Mouse (Mus musculus) heart, embryonic 13.5 days (tissue): ENCODE measurements around the gene Dnal4. TPM values are rescaled to one million over a fixed set of nuclear protein-coding genes. Genes with fewer than 3 reads are reported as not detected.

ENCODE experiments used
- ATAC-seq: fragments of 200-750 bp; cut with Nextera tagmentation; 2 replicates; pipeline ENCODE4 v1.8.0; 2017; ENCODE audit warnings: moderate TSS enrichment; ENCODE audit not compliant: insufficient number of reproducible peaks, low FRiP score, low TSS enrichment; ENCODE audit errors: extremely low read depth
- H3K27ac ChIP-seq: fragments of 300-500 bp; sonication (generic); replicated peaks from 2 replicates; pipeline ENCODE4 v1.5.1; 2015; ENCODE audit warnings: moderate library complexity, mild to moderate bottlenecking, inconsistent platforms
- H3K27me3 ChIP-seq: fragments of 300-500 bp; sonication (generic); replicated peaks from 2 replicates; pipeline ENCODE4 v1.6.1; 2015; ENCODE audit warnings: mild to moderate bottlenecking, inconsistent platforms
- H3K36me3 ChIP-seq: fragments of 300-500 bp; sonication (generic); 2 replicates; pipeline ENCODE4 v1.6.1; 2015; ENCODE audit warnings: mild to moderate bottlenecking, inconsistent platforms
- H3K4me1 ChIP-seq: fragments of 300-500 bp; sonication (generic); 2 replicates; pipeline ENCODE4 v1.6.1; 2015; ENCODE audit warnings: inconsistent platforms
- H3K4me2 ChIP-seq: fragments of 300-500 bp; sonication (generic); 2 replicates; pipeline ENCODE4 v1.6.1; 2015; ENCODE audit warnings: inconsistent platforms, mild to moderate bottlenecking, moderate library complexity
- H3K4me3 ChIP-seq: fragments of 300-500 bp; sonication (generic); 2 replicates; pipeline ENCODE4 v1.5.1; 2015; ENCODE audit warnings: moderate library complexity, mild to moderate bottlenecking, inconsistent platforms
- H3K9ac ChIP-seq: fragments of 300-500 bp; sonication (generic); 2 replicates; pipeline ENCODE4 v1.6.1; 2015; ENCODE audit warnings: inconsistent platforms, mild to moderate bottlenecking, moderate library complexity
- H3K9me3 ChIP-seq: fragments of 300-500 bp; sonication (generic); 2 replicates; pipeline ENCODE4 v1.6.1; 2016; ENCODE audit warnings: inconsistent platforms
- WGBS: fragments of 180-500 bp; shearing (Covaris S2); methylation state at CpG from one replicate; pipeline ENCODE4 v1.1.7; 2015; ENCODE audit warnings: mixed read lengths; 5-methylcytosine and 5-hydroxymethylcytosine counted together
- polyA plus RNA-seq: library from polyadenylated mRNA; unstranded; fragments of >200 nt; fragmentation: Nextera tagmentation; extraction: Ambion mirVana; gene quantifications from 2 replicates; pipeline ENCODE4 v1.2.1, GENCODE M21; 2015

The Dnal4 gene
- polyA plus RNA-seq, 1 experiment from 2014 or later, result 35.6 TPM

GRCm38 (mm10) chr15:79797680-79798079, 20.0 kb upstream of the Dnal4 start:
- Histone ChIP-seq H3K36me3 (no peaks in the 10 kb centered on the region), H3K9me3 (no peaks in the 10 kb centered on the region), H3K4me2 (no peak overlapping the region), H3K9ac (no peak overlapping the region), H3K4me3 (no peak overlapping the region), H3K27ac (no peak overlapping the region), H3K27me3 (peaks cover 66% of the 10 kb centered on the region), H3K4me1 (no peaks in the 10 kb centered on the region)
- 72% methylated on average over 8 of the region's 8 CpGs for WGBS
- no peak for ATAC-seq

- no peaks in the 10 kb centered on the region for H3K4me1 ChIP-seq
- H3K4me2 ChIP-seq, result no peak overlapping the region
- H3K36me3 ChIP-seq, result no peaks in the 10 kb centered on the region
- 79% methylated on average over 7 of the region's 7 CpGs for WGBS
- no peak for ATAC-seq
- H3K9me3 ChIP-seq, result no peaks in the 10 kb centered on the region
- no peak overlapping the region for H3K4me3 ChIP-seq
- no peak overlapping the region for H3K9ac ChIP-seq
- peaks cover 66% of the 10 kb centered on the region for H3K27me3 ChIP-seq
- H3K27ac ChIP-seq, result no peak overlapping the region
Observed at GRCm38 (mm10) chr15:79797096-79797495, 19.4 kb upstream of the Dnal4 start.

GRCm38 (mm10) chr15:79796256-79796655, 18.6 kb upstream of the Dnal4 start:
- no peak for ATAC-seq
- H3K27ac ChIP-seq, result no peak overlapping the region
- H3K9ac ChIP-seq, result no peak overlapping the region
- H3K9me3 ChIP-seq, result no peaks in the 10 kb centered on the region
- no peaks in the 10 kb centered on the region for H3K4me1 ChIP-seq
- H3K27me3 ChIP-seq, result peaks cover 64% of the 10 kb centered on the region
- no peak overlapping the region for H3K4me3 ChIP-seq
- no peaks in the 10 kb centered on the region for H3K36me3 ChIP-seq
- H3K4me2 ChIP-seq, result no peak overlapping the region
- WGBS, result 71% methylated on average over 12 of the region's 12 CpGs

- Histone ChIP-seq H3K27me3 (peaks cover 67% of the 10 kb centered on the region), H3K9me3 (no peaks in the 10 kb centered on the region), H3K36me3 (no peaks in the 10 kb centered on the region), H3K4me1 (no peaks in the 10 kb centered on the region), H3K4me3 (no peak overlapping the region), H3K27ac (no peak overlapping the region), H3K4me2 (no peak overlapping the region), H3K9ac (no peak overlapping the region)
- 14% methylated on average over 20 of the region's 20 CpGs for WGBS
- ATAC-seq, result no peak
Observed at GRCm38 (mm10) chr15:79794173-79794572, 16.5 kb upstream of the Dnal4 start.

GRCm38 (mm10) chr15:79793076-79793475, 15.4 kb upstream of the Dnal4 start:
- Histone ChIP-seq H3K4me3 (no peak overlapping the region), H3K9ac (no peak overlapping the region), H3K9me3 (no peaks in the 10 kb centered on the region), H3K4me1 (no peaks in the 10 kb centered on the region), H3K27ac (no peak overlapping the region), H3K4me2 (no peak overlapping the region), H3K27me3 (peaks cover 71% of the 10 kb centered on the region), H3K36me3 (no peaks in the 10 kb centered on the region)
- ATAC-seq, result no peak
- 82% methylated on average over 9 of the region's 9 CpGs for WGBS

- Histone ChIP-seq H3K4me2 (no peak overlapping the region), H3K9me3 (no peaks in the 10 kb centered on the region), H3K9ac (no peak overlapping the region), H3K4me3 (no peak overlapping the region), H3K27ac (no peak overlapping the region), H3K27me3 (peaks cover 77% of the 10 kb centered on the region), H3K36me3 (no peaks in the 10 kb centered on the region), H3K4me1 (no peaks in the 10 kb centered on the region)
- 22% methylated on average over 19 of the region's 19 CpGs for WGBS
- no peak for ATAC-seq
Observed at GRCm38 (mm10) chr15:79792455-79792854, 14.8 kb upstream of the Dnal4 start.

- Histone ChIP-seq H3K36me3 (no peaks in the 10 kb centered on the region), H3K27me3 (peaks cover 80% of the 10 kb centered on the region), H3K4me3 (no peak overlapping the region), H3K4me2 (no peak overlapping the region), H3K9me3 (no peaks in the 10 kb centered on the region), H3K9ac (no peak overlapping the region), H3K27ac (no peak overlapping the region), H3K4me1 (no peaks in the 10 kb centered on the region)
- no peak for ATAC-seq
- 5% methylated on average over 12 of the region's 12 CpGs for WGBS
Observed at GRCm38 (mm10) chr15:79791502-79791901, 13.9 kb upstream of the Dnal4 start.

GRCm38 (mm10) chr15:79790905-79791304, 13.3 kb upstream of the Dnal4 start:
- no peak for ATAC-seq
- Histone ChIP-seq H3K4me3 (no peak overlapping the region), H3K27ac (no peak overlapping the region), H3K36me3 (no peaks in the 10 kb centered on the region), H3K27me3 (peaks cover 86% of the 10 kb centered on the region), H3K4me1 (no peaks in the 10 kb centered on the region), H3K9me3 (no peaks in the 10 kb centered on the region), H3K4me2 (no peak overlapping the region), H3K9ac (no peak overlapping the region)
- 71% methylated on average over 6 of the region's 6 CpGs for WGBS

- no peaks in the 10 kb centered on the region for H3K4me1 ChIP-seq
- no peak for ATAC-seq
- WGBS, result 41% methylated on average over 8 of the region's 8 CpGs
- no peak overlapping the region for H3K4me3 ChIP-seq
- no peaks in the 10 kb centered on the region for H3K36me3 ChIP-seq
- no peak overlapping the region for H3K27ac ChIP-seq
- H3K4me2 ChIP-seq, result no peak overlapping the region
- peaks cover 94% of the 10 kb centered on the region for H3K27me3 ChIP-seq
- no peak overlapping the region for H3K9ac ChIP-seq
- H3K9me3 ChIP-seq, result no peaks in the 10 kb centered on the region
Observed at GRCm38 (mm10) chr15:79790111-79790510, 12.5 kb upstream of the Dnal4 start.

- Histone ChIP-seq H3K4me1 (no peaks in the 10 kb centered on the region), H3K36me3 (no peaks in the 10 kb centered on the region), H3K9me3 (no peaks in the 10 kb centered on the region), H3K4me3 (no peak overlapping the region), H3K27ac (no peak overlapping the region), H3K27me3 (peaks cover 79% of the 10 kb centered on the region), H3K9ac (no peak overlapping the region), H3K4me2 (no peak overlapping the region)
- WGBS, result 47% methylated on average over 8 of the region's 8 CpGs
- ATAC-seq, result no peak
Observed at GRCm38 (mm10) chr15:79787815-79788214, 10.2 kb upstream of the Dnal4 start.

GRCm38 (mm10) chr15:79785056-79785455, 7.4 kb upstream of the Dnal4 start:
- 24% methylated on average over 1 of the region's 1 CpGs for whole genome bisulfite sequencing
- Histone ChIP-seq H3K27me3 (peaks cover 58% of the 10 kb centered on the region), H3K27ac (no peak overlapping the region), H3K9ac (no peak overlapping the region), H3K36me3 (no peaks in the 10 kb centered on the region), H3K4me1 (no peaks in the 10 kb centered on the region), H3K9me3 (no peaks in the 10 kb centered on the region), H3K4me3 (no peak overlapping the region), H3K4me2 (no peak overlapping the region)
- no peak for ATAC-seq

- Histone ChIP-seq H3K9ac (no peak overlapping the region), H3K4me2 (no peak overlapping the region), H3K9me3 (no peaks in the 10 kb centered on the region), H3K27ac (no peak overlapping the region), H3K36me3 (no peaks in the 10 kb centered on the region), H3K27me3 (peaks cover 5% of the 10 kb centered on the region; the same call in 1 of the 2 replicates), H3K4me3 (no peak overlapping the region), H3K4me1 (peaks cover 24% of the 10 kb centered on the region)
- ATAC-seq, result no peak
- 53% methylated on average over 7 of the region's 7 CpGs for WGBS
Observed at GRCm38 (mm10) chr15:79775662-79776061, 2.0 kb downstream of the Dnal4 start.
